Mouse (Mus musculus) midbrain, embryonic 12.5 days (tissue): ENCODE measurements around the gene Psmb8. TPM values are rescaled to one million over a fixed set of nuclear protein-coding genes. Genes with fewer than 3 reads are reported as not detected.

Experiments used
- ATAC-seq: fragments of 200-750 bp; cut with Nextera tagmentation; 2 replicates; pipeline ENCODE4 v1.8.0; 2017; ENCODE audit warnings: low read depth, moderate TSS enrichment, moderate library complexity; ENCODE audit not compliant: low FRiP score
- H3K27ac ChIP-seq: fragments of 300-500 bp; sonication (generic); replicated peaks from 2 replicates; pipeline ENCODE4 v1.5.1; 2016; ENCODE audit warnings: mild to moderate bottlenecking
- H3K27me3 ChIP-seq: fragments of 300-500 bp; sonication (generic); 2 replicates; pipeline ENCODE4 v1.6.1; 2016; ENCODE audit warnings: mild to moderate bottlenecking
- H3K36me3 ChIP-seq: fragments of 300-500 bp; sonication (generic); 2 replicates; pipeline ENCODE4 v1.6.1; 2016
- H3K4me1 ChIP-seq: fragments of 300-500 bp; sonication (generic); 2 replicates; pipeline ENCODE4 v1.6.1; 2016
- H3K4me2 ChIP-seq: fragments of 300-500 bp; sonication (generic); replicated peaks from 2 replicates; pipeline ENCODE4 v1.6.1; 2016; ENCODE audit warnings: mild to moderate bottlenecking, moderate library complexity
- H3K4me3 ChIP-seq: fragments of 300-500 bp; sonication (generic); 2 replicates; pipeline ENCODE4 v1.5.1; 2016; ENCODE audit warnings: mild to moderate bottlenecking
- H3K9ac ChIP-seq: fragments of 300-500 bp; sonication (generic); replicated peaks from 2 replicates; pipeline ENCODE4 v1.6.1; 2016; ENCODE audit warnings: mild to moderate bottlenecking, moderate library complexity
- H3K9me3 ChIP-seq: fragments of 300-500 bp; sonication (generic); 2 replicates; pipeline ENCODE4 v1.6.1; 2016; ENCODE audit warnings: mild to moderate bottlenecking
- WGBS: fragments of 180-500 bp; shearing (Covaris S2); methylation state at CpG from one replicate; pipeline ENCODE4 v1.1.7; 2016; 5-methylcytosine and 5-hydroxymethylcytosine counted together
- polyA plus RNA-seq: library from polyadenylated mRNA; unstranded; fragments of >200 nt; fragmentation: Nextera tagmentation; extraction: Ambion mirVana; gene quantifications from 2 replicates; pipeline ENCODE4 v1.2.1, GENCODE M21; 2016

Gene Psmb8
- polyA plus RNA-seq, 1 experiment from 2014 or later, result 2.1 TPM

DNA sequence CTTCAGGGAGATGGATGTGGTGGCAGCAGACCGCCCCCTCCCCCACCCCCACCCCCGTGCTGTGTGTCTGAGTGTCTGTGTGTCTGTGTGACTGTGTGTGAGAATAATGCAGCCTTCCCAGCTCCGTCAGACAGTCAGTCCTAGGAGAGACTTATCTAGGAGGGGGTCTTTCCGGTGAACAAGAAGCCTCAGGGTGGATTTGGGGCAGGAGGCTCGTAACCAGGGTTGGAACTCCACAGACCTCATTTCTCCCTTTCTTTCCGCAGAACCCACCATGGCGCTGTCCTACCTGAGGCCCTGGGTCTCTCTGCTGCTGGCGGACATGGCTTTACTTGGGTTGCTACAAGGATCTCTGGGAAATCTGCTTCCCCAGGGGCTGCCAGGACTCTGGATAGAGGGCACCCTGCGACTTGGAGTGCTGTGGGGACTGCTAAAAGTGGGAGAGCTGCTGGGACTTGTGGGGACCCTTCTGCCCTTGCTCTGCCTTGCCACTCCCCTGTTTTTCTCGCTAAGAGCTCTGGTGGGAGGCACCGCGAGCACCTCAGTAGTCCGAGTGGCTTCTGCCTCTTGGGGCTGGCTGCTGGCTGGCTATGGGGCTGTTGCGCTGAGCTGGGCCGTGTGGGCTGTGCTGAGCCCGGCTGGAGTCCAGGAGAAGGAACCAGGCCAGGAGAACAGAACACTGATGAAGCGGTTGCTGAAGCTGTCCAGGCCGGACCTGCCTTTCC lies 7.7 kb downstream of the Psmb8 start:
- Histone ChIP-seq H3K4me3 (peak overlapping the region; percentile 56), H3K4me1 (peaks cover 10% of the 10 kb centered on the region), H3K9ac (peak overlapping the region; percentile 61), H3K36me3 (no peaks in the 10 kb centered on the region), H3K27ac (no peak overlapping the region), H3K4me2 (peak overlapping the region; percentile 86), H3K9me3 (0 out of 2 replicates have a peak, but pooled peaks cover 2% of the 10 kb centered on the region), H3K27me3 (peaks cover 79% of the 10 kb centered on the region)
- 13% methylated on average over 18 of the region's 18 CpGs for WGBS
- no peak for ATAC-seq

DNA sequence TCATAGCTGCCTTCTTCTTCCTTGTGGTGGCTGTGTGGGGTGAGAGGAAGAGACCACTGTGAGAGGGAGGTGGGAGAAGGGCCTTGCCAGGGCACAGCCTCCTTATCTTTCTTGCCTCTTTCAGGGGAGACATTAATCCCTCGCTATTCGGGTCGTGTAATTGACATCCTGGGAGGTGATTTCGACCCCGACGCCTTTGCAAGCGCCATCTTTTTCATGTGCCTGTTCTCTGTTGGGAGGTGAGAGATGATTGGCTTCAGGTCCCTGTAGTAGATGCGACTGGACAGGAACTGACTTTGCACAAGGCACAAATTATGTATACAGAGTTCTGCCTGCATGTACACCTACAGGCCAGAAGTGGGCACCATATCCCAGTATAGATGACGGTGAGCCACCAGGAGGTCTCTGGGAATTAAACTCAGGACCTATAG lies 8.2 kb downstream of the Psmb8 start:
- 13% methylated on average over 9 of the region's 9 CpGs for WGBS
- H3K9ac ChIP-seq, result no peak overlapping the region
- no peak for ATAC-seq
- peaks cover 10% of the 10 kb centered on the region for H3K4me1 ChIP-seq
- H3K27me3 ChIP-seq, result peaks cover 79% of the 10 kb centered on the region
- 0 out of 2 replicates have a peak, but pooled peaks cover 2% of the 10 kb centered on the region for H3K9me3 ChIP-seq
- no peak overlapping the region for H3K27ac ChIP-seq
- H3K4me2 ChIP-seq, result no peak overlapping the region
- no peaks in the 10 kb centered on the region for H3K36me3 ChIP-seq
- 0 out of 2 replicates have a peak overlapping the region, but pooled peaks have one; percentile 56 for H3K4me3 ChIP-seq

DNA sequence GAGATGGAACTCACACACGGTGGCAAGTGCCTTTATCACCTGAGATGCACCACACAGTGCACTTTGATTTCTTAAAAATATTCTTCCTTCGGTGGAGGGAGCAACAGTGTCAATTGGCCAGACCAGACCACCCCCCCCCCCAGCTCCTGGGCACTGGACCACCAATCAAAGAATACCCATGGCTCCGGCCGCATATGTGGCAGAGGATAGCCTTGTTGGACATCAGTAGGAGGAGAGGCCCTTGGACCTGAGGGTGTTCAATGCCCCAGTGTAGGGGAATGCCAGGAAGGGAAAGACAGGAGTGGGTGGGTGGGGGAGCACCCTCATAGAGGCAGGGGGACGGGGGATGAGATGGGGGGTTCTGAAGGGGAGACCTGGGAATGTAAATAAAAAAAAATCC lies 9.2 kb downstream of the Psmb8 start:
- no peak overlapping the region for H3K4me3 ChIP-seq
- 85% methylated on average over 5 of the region's 5 CpGs for WGBS
- peaks cover 10% of the 10 kb centered on the region for H3K4me1 ChIP-seq
- 0 out of 2 replicates have a peak, but pooled peaks cover 2% of the 10 kb centered on the region for H3K9me3 ChIP-seq
- no peak overlapping the region for H3K9ac ChIP-seq
- H3K27ac ChIP-seq, result no peak overlapping the region
- no peak overlapping the region for H3K4me2 ChIP-seq
- no peak for ATAC-seq
- H3K27me3 ChIP-seq, result peaks cover 79% of the 10 kb centered on the region
- H3K36me3 ChIP-seq, result no peaks in the 10 kb centered on the region

DNA sequence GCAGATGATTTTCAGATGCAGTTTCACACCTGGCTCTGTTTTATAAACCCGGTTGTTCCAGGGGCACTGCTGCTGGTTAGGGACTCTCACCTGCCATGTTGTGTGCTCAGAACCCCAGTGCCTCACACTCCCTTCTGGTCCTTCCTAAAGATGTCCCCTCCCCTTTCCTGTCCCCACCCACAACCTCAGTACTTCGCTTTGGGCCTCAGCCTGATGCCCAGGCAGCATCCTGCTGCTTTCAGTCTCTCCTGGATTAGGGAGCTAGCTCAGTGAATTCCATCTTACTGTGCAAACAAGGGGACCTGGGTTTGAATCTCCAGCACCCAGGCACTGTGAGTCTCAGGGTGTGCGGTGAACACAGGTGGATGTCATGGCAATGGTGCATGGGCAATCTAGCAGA lies 9.9 kb downstream of the Psmb8 start:
- Histone ChIP-seq H3K4me1 (peaks cover 10% of the 10 kb centered on the region), H3K9me3 (0 out of 2 replicates have a peak, but pooled peaks cover 2% of the 10 kb centered on the region), H3K4me2 (no peak overlapping the region), H3K9ac (no peak overlapping the region), H3K27ac (no peak overlapping the region), H3K27me3 (peaks cover 84% of the 10 kb centered on the region), H3K4me3 (no peak overlapping the region), H3K36me3 (no peaks in the 10 kb centered on the region)
- 76% methylated on average over 3 of the region's 3 CpGs for WGBS
- ATAC-seq, result no peak

DNA sequence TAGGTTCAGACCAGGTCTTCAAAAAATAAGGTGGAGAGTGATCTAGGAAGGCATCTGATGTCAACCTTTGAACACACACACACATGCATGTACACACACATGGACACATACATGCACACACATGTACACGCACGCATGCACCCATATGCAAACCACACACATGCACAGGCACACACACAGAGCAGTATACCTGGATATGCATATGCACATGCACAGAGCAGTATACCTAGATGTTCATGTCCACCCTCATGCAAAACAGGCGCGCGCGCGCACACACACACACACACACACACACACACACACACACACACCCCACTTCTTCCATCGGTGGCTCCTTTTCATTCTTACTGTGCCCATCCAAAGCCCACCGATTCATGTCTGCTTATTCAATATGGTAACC lies 10.3 kb downstream of the Psmb8 start:
- H3K4me2 ChIP-seq, result no peak overlapping the region
- 96% methylated on average over 9 of the region's 9 CpGs for WGBS

DNA sequence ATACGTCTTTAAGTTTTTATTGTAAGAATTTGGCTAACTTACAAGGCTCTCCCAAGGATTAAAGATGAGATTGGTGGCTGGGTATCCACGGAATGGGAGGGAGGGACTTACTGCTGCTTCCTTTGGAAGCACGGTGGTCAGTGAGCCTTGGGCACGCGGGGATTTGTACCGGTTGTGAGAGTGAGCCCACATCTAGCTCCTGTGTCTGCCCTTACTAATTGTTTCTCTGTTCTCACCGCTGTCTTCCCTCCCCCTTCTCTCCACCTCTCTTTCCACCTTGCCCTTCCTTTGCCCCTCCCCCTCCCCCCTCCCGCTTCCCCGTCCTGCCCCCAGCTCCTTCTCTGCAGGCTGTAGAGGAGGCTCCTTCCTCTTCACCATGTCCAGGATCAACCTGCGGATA lies 10.9 kb downstream of the Psmb8 start:
- H3K27me3 ChIP-seq, result peaks cover 83% of the 10 kb centered on the region
- 30% methylated on average over 10 of the region's 10 CpGs for WGBS
- peaks cover 10% of the 10 kb centered on the region for H3K4me1 ChIP-seq
- no peak overlapping the region for H3K9ac ChIP-seq
- 0 out of 2 replicates have a peak, but pooled peaks cover 2% of the 10 kb centered on the region for H3K9me3 ChIP-seq
- no peak for ATAC-seq
- H3K4me3 ChIP-seq, result no peak overlapping the region
- H3K36me3 ChIP-seq, result no peaks in the 10 kb centered on the region
- no peak overlapping the region for H3K4me2 ChIP-seq
- no peak overlapping the region for H3K27ac ChIP-seq

More for the DNA sequence above, 10.3 kb downstream of the Psmb8 start:
- peaks cover 84% of the 10 kb centered on the region for H3K27me3 ChIP-seq
- peaks cover 10% of the 10 kb centered on the region for H3K4me1 ChIP-seq
- H3K9me3 ChIP-seq, result 0 out of 2 replicates have a peak, but pooled peaks cover 2% of the 10 kb centered on the region
- H3K4me3 ChIP-seq, result no peak overlapping the region
- H3K9ac ChIP-seq, result no peak overlapping the region
- H3K36me3 ChIP-seq, result no peaks in the 10 kb centered on the region
- ATAC-seq, result no peak
- H3K27ac ChIP-seq, result no peak overlapping the region

DNA sequence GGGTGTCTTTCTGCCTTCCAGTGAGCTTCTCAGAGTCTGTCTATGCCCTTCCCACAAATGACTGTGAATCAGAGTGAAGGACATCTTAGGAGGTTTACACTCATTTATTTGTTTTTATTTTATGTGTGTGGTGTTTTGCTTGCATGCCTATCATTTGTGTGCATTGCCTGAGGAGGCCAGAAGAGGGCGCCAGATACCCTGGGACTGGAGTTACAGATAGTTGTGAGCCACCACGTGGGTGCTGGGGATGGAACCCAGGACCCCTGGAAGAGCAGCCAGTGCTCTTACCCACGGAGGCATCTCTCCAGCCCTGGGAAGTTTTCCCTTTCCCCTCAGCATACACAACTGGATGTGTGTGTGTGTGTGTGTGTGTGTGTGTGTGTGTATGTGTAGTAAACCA lies 12.2 kb downstream of the Psmb8 start:
- Histone ChIP-seq H3K9ac (no peak overlapping the region), H3K4me2 (no peak overlapping the region), H3K36me3 (no peaks in the 10 kb centered on the region), H3K4me1 (peaks cover 9% of the 10 kb centered on the region), H3K4me3 (no peak overlapping the region), H3K9me3 (0 out of 2 replicates have a peak, but pooled peaks cover 2% of the 10 kb centered on the region), H3K27me3 (peaks cover 85% of the 10 kb centered on the region), H3K27ac (no peak overlapping the region)
- ATAC-seq, result no peak
- 36% methylated on average over 3 of the region's 3 CpGs for WGBS

DNA sequence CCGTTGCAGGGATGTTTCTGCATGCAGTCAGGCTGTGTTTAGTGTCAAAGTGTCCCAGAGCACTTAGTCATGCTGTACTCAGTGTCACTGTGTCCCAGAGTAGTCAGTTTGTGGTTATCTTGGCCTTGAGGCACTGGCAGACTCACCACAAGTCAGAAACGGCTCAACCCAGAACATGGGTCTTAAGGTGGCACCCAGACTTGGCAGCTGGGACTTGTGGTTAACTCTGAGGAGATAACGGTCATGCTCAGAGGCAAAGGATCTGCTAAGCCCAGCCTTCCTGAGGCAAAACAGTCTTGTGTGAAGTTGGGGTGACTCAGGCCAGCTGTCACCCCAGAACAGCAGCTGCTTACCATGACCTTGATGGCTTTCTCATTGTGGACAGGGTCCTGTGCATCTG lies 13.1 kb downstream of the Psmb8 start:
- ATAC-seq, result no peak
- H3K4me2 ChIP-seq, result no peak overlapping the region
- peaks cover 84% of the 10 kb centered on the region for H3K27me3 ChIP-seq
- WGBS, result 80% methylated on average over 3 of the region's 3 CpGs
- no peak overlapping the region for H3K4me3 ChIP-seq
- no peak overlapping the region for H3K9ac ChIP-seq
- H3K36me3 ChIP-seq, result no peaks in the 10 kb centered on the region
- no peaks in the 10 kb centered on the region for H3K4me1 ChIP-seq
- H3K27ac ChIP-seq, result no peak overlapping the region
- H3K9me3 ChIP-seq, result 0 out of 2 replicates have a peak, but pooled peaks cover 2% of the 10 kb centered on the region

DNA sequence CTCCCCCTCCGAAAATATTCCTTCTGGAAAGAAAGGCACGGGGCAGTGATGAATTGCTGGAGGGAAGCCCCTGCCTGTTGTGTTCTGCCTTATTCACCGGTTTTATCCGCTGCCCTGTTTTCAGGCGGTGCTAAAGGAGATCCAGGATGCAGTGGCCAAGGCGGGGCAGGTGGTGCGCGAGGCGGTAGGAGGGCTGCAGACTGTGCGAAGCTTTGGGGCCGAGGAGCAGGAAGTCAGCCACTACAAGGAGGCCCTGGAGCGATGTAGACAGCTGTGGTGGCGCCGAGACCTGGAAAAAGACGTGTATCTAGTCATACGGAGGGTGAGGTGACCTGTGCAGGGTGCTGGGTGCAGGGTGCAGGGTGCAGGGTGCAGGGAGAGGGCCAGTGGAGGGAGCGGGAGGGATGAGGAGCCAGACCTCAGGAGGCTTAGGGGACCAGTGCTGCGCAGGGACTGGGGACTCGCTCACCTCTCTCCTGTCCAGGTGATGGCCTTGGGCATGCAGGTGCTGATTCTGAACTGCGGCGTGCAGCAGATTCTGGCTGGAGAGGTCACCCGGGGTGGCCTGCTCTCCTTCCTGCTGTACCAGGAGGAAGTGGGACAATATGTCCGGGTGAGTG lies 14.3 kb downstream of the Psmb8 start:
- ATAC-seq, result no peak
- H3K9ac ChIP-seq, result no peak overlapping the region
- no peak overlapping the region for H3K27ac ChIP-seq
- no peaks in the 10 kb centered on the region for H3K36me3 ChIP-seq
- no peaks in the 10 kb centered on the region for H3K4me1 ChIP-seq
- H3K27me3 ChIP-seq, result peaks cover 72% of the 10 kb centered on the region
- H3K4me2 ChIP-seq, result no peak overlapping the region; the same call in 1 of the 2 replicates
- H3K4me3 ChIP-seq, result no peak overlapping the region
- WGBS, result 15% methylated on average over 23 of the region's 23 CpGs
- 0 out of 2 replicates have a peak, but pooled peaks cover 2% of the 10 kb centered on the region for H3K9me3 ChIP-seq

DNA sequence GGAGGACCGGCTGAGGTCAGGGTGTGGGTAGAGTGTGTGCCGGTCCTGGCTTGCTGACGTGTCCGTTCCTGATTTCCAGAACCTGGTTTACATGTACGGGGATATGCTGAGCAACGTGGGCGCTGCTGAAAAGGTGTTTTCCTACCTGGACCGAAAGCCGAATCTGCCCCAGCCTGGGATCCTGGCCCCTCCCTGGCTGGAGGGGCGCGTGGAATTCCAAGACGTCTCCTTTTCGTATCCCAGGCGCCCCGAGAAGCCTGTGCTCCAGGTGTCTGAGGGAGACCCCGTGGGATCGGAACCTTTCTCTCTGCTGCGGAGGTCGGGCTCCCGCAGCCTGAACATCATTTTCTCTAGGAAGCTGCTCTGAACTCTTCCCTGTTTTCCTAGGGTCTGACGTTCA lies 16.4 kb downstream of the Psmb8 start:
- no peak overlapping the region for H3K27ac ChIP-seq
- ATAC-seq, result no peak
- 0 out of 2 replicates have a peak, but pooled peaks cover 2% of the 10 kb centered on the region for H3K9me3 ChIP-seq
- 43% methylated on average over 21 of the region's 21 CpGs for WGBS
- no peak overlapping the region for H3K4me3 ChIP-seq
- no peaks in the 10 kb centered on the region for H3K36me3 ChIP-seq
- H3K4me1 ChIP-seq, result no peaks in the 10 kb centered on the region
- H3K9ac ChIP-seq, result no peak overlapping the region; the same call in 1 of the 2 replicates
- peaks cover 58% of the 10 kb centered on the region for H3K27me3 ChIP-seq
- H3K4me2 ChIP-seq, result no peak overlapping the region

DNA sequence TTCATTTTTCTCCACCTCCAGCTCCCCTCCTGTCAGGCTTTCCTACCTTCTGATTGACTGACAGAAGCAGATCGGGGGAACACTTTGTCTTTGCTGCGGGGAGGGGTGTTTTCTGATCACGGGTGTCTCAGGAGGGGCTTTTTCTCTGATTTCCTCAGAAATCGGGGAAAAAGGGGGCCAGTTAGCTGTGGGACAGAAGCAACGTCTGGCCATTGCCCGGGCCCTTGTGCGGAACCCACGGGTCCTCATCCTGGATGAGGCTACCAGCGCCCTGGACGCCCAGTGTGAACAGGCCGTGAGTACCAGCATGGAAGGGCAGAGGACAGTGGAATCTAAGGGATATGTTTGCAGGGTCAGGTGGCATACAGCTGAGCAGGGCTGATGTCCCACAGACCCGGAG lies 17.7 kb downstream of the Psmb8 start:
- no peak overlapping the region for H3K27ac ChIP-seq
- H3K4me3 ChIP-seq, result no peak overlapping the region
- H3K27me3 ChIP-seq, result peaks cover 51% of the 10 kb centered on the region
- no peak for ATAC-seq
- no peaks in the 10 kb centered on the region for H3K4me1 ChIP-seq
- 87% methylated on average over 12 of the region's 12 CpGs for WGBS
- H3K4me2 ChIP-seq, result no peak overlapping the region
- no peaks in the 10 kb centered on the region for H3K9me3 ChIP-seq
- H3K9ac ChIP-seq, result no peak overlapping the region
- H3K36me3 ChIP-seq, result no peaks in the 10 kb centered on the region

DNA sequence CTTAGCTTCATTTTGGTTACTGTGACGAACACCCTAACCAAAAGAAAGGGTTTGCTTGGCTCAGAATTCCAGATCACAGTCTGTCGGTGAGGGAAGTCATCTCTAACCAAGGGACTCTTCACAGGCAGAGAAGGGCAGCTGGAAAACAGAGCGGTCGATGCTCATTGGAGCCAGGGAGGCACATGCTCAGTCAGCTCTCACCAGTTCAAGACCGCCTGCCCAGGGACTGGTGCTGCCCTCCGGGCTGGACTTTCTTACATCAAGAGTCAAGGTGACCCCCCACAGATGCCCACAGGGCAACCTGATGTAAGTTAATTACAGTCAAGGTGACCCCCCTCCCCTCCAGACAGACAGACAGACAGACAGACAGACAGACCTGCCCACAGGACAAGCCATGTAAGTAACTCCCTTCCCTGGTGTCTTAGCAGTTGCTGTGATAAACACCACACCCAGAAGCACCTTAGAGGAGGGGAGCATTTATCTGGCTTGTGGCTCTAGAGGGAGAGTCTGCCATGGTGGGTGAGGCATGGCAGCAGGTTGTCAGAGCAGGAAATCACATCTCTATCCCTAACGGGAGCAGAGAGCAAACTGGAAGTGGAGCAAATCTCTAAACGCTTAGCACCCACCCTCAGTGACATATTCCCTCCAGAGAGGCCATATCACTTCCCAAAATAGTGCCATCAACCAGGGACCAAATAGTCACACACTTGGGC lies 19.9 kb downstream of the Psmb8 start:
- no peak overlapping the region for H3K27ac ChIP-seq
- H3K4me2 ChIP-seq, result no peak overlapping the region
- no peaks in the 10 kb centered on the region for H3K9me3 ChIP-seq
- H3K27me3 ChIP-seq, result peaks cover 30% of the 10 kb centered on the region
- no peaks in the 10 kb centered on the region for H3K4me1 ChIP-seq
- WGBS, result 85% methylated on average over 8 of the region's 8 CpGs
- H3K4me3 ChIP-seq, result no peak overlapping the region
- H3K9ac ChIP-seq, result no peak overlapping the region
- no peaks in the 10 kb centered on the region for H3K36me3 ChIP-seq
- no peak for ATAC-seq
